In genomic region chr16:94601089-94601488, GRCm38 (mm10) we compare ENCODE assay signal across 10 mouse cellular contexts. TPM values are rescaled to one million over a fixed set of nuclear protein-coding genes. Genes with fewer than 3 reads are reported as not detected.
A peak's percentile ranks its signal among the peaks of the same experiment; 100 is the strongest.
DNase-seq lines count a peak whose midpoint lies in the region; ATAC-seq and TF ChIP-seq lines count a peak whose summit lies in the region.
"Had no signal": no experiment of that assay in that cellular context is flagged by ENCODE, and none has a peak within 500 bp of the region (broad histone marks: within the 10 kb centered on the region; RNA-seq: fewer than 3 reads in every experiment).

No protein-coding gene starts in this region.

- intact Hi-C loops in heart, adult 2 months (cut with DNase I): no loop called here
- intact Hi-C loops in heart, postnatal 25 days (cut with DNase I): no loop called here

- no peak overlapping the region for H3K4me3 ChIP-seq in heart, adult 2 months
- H3K4me3 ChIP-seq in liver, adult 2 months (ENCODE audit: insufficient read depth, low read depth, low read length): no peak overlapping the region
- 0 out of 2 replicates have a peak overlapping the region, but pooled peaks have one; percentile 3 for H3K4me3 ChIP-seq in embryonic facial prominence, embryonic 10.5 days
- no peak overlapping the region for H3K4me3 ChIP-seq in limb, embryonic 15.5 days
- H3K4me3 ChIP-seq: embryonic facial prominence, embryonic 13.5 days; liver, embryonic 13.5 days had no signal

- H3K4me2 ChIP-seq in limb, embryonic 15.5 days: no peak overlapping the region
- H3K4me2 ChIP-seq: embryonic facial prominence, embryonic 13.5 days; liver, embryonic 13.5 days had no signal

- WGBS in heart, adult 2 months: 57% methylated on average over 5 of the region's 5 CpGs
- 82% methylated on average over 5 of the region's 5 CpGs for WGBS in liver, adult 2 months
- WGBS in embryonic facial prominence, embryonic 10.5 days: 77% methylated on average over 5 of the region's 5 CpGs
- 71% methylated on average over 5 of the region's 5 CpGs for WGBS in limb, embryonic 15.5 days

- H3K27me3 ChIP-seq in heart, adult 2 months (ENCODE audit: control insufficient read depth, insufficient read depth, low read length): no peaks in the 10 kb centered on the region
- H3K27me3 ChIP-seq in liver, adult 2 months (ENCODE audit: control insufficient read depth, insufficient read depth, low read length): no peaks in the 10 kb centered on the region
- H3K27me3 ChIP-seq in embryonic facial prominence, embryonic 10.5 days (replicated peaks; ENCODE audit: low read depth, poor library complexity, severe bottlenecking): no peaks in the 10 kb centered on the region
- no peaks in the 10 kb centered on the region for H3K27me3 ChIP-seq in limb, embryonic 15.5 days
- H3K27me3 ChIP-seq: embryonic facial prominence, embryonic 13.5 days; liver, embryonic 13.5 days had no signal

- no peak for TF ChIP-seq CTCF in heart, adult 2 months (IDR thresholded peaks at IDR 0.05)
- TF ChIP-seq CTCF in liver, adult 2 months (IDR thresholded peaks at IDR 0.05; ENCODE audit: low read depth, low read length): no peak

- H3K79me2 ChIP-seq in heart, adult 2 months (replicated peaks; ENCODE audit: control insufficient read depth, insufficient read depth, low read length): peaks cover 17% of the 10 kb centered on the region
- H3K79me2 ChIP-seq in liver, adult 2 months (ENCODE audit: control insufficient read depth, insufficient read depth, low read length): peaks cover 65% of the 10 kb centered on the region

- no peaks in the 10 kb centered on the region for H3K9me3 ChIP-seq in embryonic facial prominence, embryonic 10.5 days
- no peaks in the 10 kb centered on the region for H3K9me3 ChIP-seq in limb, embryonic 15.5 days
- H3K9me3 ChIP-seq: embryonic facial prominence, embryonic 13.5 days; liver, embryonic 13.5 days had no signal

- ATAC-seq in limb, embryonic 15.5 days (ENCODE audit: insufficient number of reproducible peaks, low FRiP score, low TSS enrichment, low read depth): no peak
- ATAC-seq in erythroid progenitor cell, adult 5-6 weeks (replicated peaks; ENCODE audit: low FRiP score, poor library complexity, severe bottlenecking): no peak

- H3K4me1 ChIP-seq in heart, adult 2 months (ENCODE audit: control insufficient read depth, insufficient read depth, low read length): peaks cover 36% of the 10 kb centered on the region
- peaks cover 19% of the 10 kb centered on the region for H3K4me1 ChIP-seq in liver, adult 2 months (ENCODE audit: control insufficient read depth, insufficient read depth, low read length)
- peaks cover 59% of the 10 kb centered on the region for H3K4me1 ChIP-seq in embryonic facial prominence, embryonic 10.5 days
- H3K4me1 ChIP-seq in limb, embryonic 15.5 days: peaks cover 46% of the 10 kb centered on the region

- no peak for TF ChIP-seq POLR2A in heart, adult 2 months (IDR thresholded peaks at IDR 0.05; ENCODE audit: insufficient read depth, low read depth, low read length)
- no peak for TF ChIP-seq POLR2A in liver, adult 2 months (IDR thresholded peaks at IDR 0.05; ENCODE audit: extremely low read depth, insufficient read depth, low read length)

- H3K36me3 ChIP-seq in heart, adult 2 months (ENCODE audit: control insufficient read depth, insufficient read depth, low read length): peaks cover 22% of the 10 kb centered on the region
- H3K36me3 ChIP-seq in liver, adult 2 months (ENCODE audit: control insufficient read depth, insufficient read depth, low read length): no peaks in the 10 kb centered on the region
- H3K36me3 ChIP-seq in embryonic facial prominence, embryonic 10.5 days (replicated peaks): no peaks in the 10 kb centered on the region
- H3K36me3 ChIP-seq in limb, embryonic 15.5 days: no peaks in the 10 kb centered on the region
- H3K36me3 ChIP-seq: embryonic facial prominence, embryonic 13.5 days; liver, embryonic 13.5 days had no signal

- no peak for DNase-seq in heart, adult 2 months
- DNase-seq in heart, postnatal 25 days (ENCODE audit: low spot score): no peak
- no peak for DNase-seq in liver, adult 2 months (ENCODE audit: extremely low read depth, low read depth, low spot score)
- DNase-seq in liver: no peak
- no peak for DNase-seq in embryonic facial prominence, embryonic 10.5 days (ENCODE audit: low spot score)
- no peak for DNase-seq in cerebellum, adult 11 months
- DNase-seq: liver, embryonic 13.5 days had no signal

- TF ChIP-seq EP300 in heart, adult 2 months (IDR thresholded peaks at IDR 0.05; ENCODE audit: insufficient read depth, low read depth, low read length): no peak

- H3K9ac ChIP-seq in heart, adult 2 months (ENCODE audit: low read depth, low read length): no peak overlapping the region
- H3K9ac ChIP-seq in liver, adult 2 months (ENCODE audit: low read depth, low read length): no peak overlapping the region
- no peak overlapping the region for H3K9ac ChIP-seq in limb, embryonic 15.5 days
- H3K9ac ChIP-seq: embryonic facial prominence, embryonic 13.5 days; liver, embryonic 13.5 days had no signal

- H3K27ac ChIP-seq in heart, adult 2 months: peak overlapping the region; percentile 43
- 0 out of 2 replicates have a peak overlapping the region, but pooled peaks have one; percentile 19 for H3K27ac ChIP-seq in liver, adult 2 months (replicated peaks; ENCODE audit: insufficient read depth, low read depth, low read length)
- no peak overlapping the region for H3K27ac ChIP-seq in embryonic facial prominence, embryonic 10.5 days (replicated peaks)
- H3K27ac ChIP-seq in limb, embryonic 15.5 days: peak overlapping the region; percentile 43
- H3K27ac ChIP-seq: embryonic facial prominence, embryonic 13.5 days had no signal

RNA-seq across cellular contexts. Expression of gene Dyrk1a, which starts 31.3 kb away (rescaled TPM):
- 10 to 100 TPM; 74.0 to 80.5 TPM for total RNA-seq in heart, adult 2 months (2021)
- 28.2 and 44.8 TPM in 2 replicates for polyA plus RNA-seq in heart, adult 2 months (2012; rRNA removed)
- total RNA-seq in heart, postnatal 25 days (2021): 10 to 100 TPM; 71.4 to 71.9 TPM
- total RNA-seq in liver, adult 2 months (2014; rRNA removed): 12.2 and 12.6 TPM in 2 replicates
- 10.9 and 13.6 TPM in 2 replicates for polyA plus RNA-seq in liver, adult 2 months (2012; rRNA removed)
- 9.5 and 10.0 TPM in 2 replicates for polyA plus RNA-seq in embryonic facial prominence, embryonic 10.5 days (2016; fragmentation: Nextera tagmentation; extraction: Ambion mirVana)
- polyA plus RNA-seq in limb, embryonic 15.5 days (2015; fragmentation: Nextera tagmentation; extraction: Ambion mirVana): 7.5 and 8.3 TPM in 2 replicates
- total RNA-seq in erythroid progenitor cell, adult 5-6 weeks (2015; ENCODE audit: low replicate concordance): 115 and 116 TPM in 2 replicates
- total RNA-seq in erythroid progenitor cell, adult 5-6 weeks (2017; ENCODE audit: low replicate concordance): 114 and 123 TPM in 2 replicates
